Mouse (Mus musculus) heart, postnatal 25 days (tissue): ENCODE results near the gene Stx5a. TPM values are rescaled to one million over a fixed set of nuclear protein-coding genes. Genes with fewer than 3 reads are reported as not detected.

Source experiments
- DNase-seq: peaks from one replicate; pipeline ENCODE4 v3.0.0; 2022; ENCODE audit warnings: low spot score
- intact Hi-C: fragments of 180-260 bp; cut with DNase I; formaldehyde crosslinking; loops from one replicate; pipeline ENCODE4 v1.15.1; 2025
- microRNA-seq: library from miRNA; unstranded; fragments of <30 nt; microRNA quantifications from one replicate; pipeline ENCODE4 v1.2.0, GENCODE M21; 2022
- total RNA-seq, 2 experiments: library from RNA; stranded (reverse); gene quantifications; 2 replicates each; pipeline ENCODE4 v1.2.3; 2021

Gene Stx5a
- total RNA-seq, 2 experiments from 2014 or later = 27.6 to 31.0 TPM

DNA sequence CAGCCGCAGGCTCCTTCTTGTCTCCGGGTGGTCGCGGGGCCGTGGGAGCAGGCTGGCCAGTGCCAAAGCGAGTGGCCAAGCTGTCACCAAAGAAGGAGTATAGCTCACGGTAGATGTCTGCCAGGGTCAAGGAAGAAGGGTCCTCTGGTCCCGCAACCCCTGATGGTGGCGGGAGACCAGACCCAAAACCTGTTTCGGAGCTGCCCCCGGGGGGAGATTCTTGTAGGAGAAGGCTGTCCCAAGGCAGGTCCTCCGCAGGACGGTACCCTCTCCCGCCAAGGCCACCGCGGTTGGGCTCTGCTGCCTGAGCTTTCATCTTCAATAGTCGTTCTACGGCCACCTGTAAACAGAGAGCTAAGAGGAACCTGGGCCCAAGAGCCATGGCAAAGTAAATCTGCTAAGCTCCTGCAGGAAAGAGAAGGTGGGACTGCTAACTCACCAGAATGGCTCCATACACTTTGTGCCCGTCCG lies 33.8 kb downstream of the Stx5a start:
- intact Hi-C loops = no loop called here
- DNase-seq = no peak

DNA sequence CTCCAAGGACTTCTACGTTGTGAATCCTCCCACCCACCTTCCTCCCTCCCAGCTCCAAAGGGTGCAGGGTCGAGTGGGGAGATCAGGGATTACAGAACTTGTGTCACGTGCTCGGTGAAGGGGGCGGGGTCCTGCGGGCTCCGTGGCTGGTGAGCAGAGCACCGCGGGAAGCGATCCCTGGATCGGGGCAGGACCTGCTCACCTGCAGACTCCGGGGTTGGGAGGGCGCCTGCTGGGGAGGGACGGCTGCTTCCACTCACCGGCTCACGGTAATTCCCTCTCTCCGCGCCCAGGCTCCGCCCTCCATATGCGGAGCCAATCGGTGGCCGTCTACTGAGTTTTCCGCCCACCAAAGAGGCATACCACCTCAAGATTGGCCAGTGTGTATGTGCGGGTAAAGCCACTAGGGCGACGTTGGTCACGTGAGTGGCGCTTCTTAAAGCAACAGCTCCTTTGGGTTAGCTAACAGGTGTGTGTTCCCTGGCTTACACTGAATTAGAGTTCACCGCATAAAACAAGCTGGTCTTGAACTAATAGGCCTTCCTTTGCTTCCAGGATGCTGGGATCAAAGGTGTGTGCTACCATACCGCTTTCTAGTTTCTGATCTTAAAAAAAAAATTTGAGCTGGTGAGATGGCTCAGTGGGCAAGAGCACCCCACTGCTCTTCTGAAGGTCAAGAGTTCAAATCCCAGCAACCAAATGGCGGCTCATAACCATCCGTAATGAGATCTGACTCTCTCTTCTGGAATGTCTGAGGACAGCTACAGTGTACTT lies 45.0 kb downstream of the Stx5a start, which contains the start of gene Taf6l:
Gene Taf6l (minus strand): TSS at position 410 of the 774 bp plus-strand sequence.
- intact Hi-C loops = no loop called here
- DNase-seq = peak; percentile 87

DNA sequence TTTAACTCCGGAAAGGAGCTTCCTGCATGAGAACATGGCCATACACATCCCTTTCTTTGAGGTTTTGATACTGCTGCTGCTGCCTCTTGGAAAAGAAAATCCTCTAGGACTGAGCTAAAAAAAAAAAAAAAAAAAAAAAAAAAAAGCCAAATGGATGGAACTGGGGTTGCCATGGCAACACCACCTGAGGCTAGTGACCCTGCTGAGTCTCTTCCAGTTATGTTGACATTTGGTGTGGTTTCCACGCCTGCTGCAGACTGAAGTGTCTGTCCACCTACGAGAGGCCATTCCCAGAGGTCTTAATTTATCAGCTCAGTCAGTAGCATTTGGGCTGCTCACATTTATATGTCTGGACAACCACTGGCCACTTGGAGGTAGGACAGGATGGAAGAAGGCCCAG lies 47.3 kb downstream of the Stx5a start:
- intact Hi-C loops = no loop called here
- no peak for DNase-seq

DNA sequence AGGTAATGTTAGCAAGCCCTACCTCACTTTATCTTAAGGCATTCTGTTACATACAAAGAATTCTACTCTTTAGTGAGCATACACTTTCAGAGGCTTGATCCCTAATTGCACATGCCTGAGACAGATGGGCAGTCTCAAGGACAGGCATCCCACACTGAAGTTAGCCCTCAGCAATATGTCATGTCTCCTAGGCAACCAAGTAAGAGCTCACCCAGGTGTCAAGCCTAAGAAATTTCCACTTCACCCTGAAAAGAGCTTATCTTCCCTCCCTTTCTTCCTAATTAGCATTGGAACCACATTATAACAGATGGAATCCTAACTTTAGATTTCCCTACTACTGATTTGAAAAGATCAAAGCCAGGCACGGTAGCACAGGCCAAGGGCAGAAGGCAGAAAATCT lies 48.0 kb downstream of the Stx5a start:
- intact Hi-C loops = no loop called here
- no peak for DNase-seq

DNA sequence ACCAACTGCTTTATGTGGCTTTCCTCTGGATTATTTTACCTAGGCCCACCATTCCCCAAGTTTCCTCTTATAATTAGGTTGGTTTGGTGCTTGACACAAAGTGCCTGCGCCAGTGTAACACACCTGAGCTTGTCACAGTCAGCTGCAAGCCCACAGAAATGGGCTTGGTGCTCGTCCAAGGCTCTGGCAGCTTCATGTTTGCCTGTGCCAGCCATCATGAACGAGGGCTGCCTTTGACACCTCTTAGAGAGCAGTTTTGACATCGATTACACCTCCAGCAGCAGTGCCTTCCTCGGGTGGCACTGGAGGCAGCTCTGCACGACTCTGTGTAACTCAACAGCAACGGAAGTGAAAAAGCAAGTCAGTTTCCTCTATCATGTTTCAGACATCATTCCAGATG lies 49.0 kb downstream of the Stx5a start:
- intact Hi-C loops = no loop called here
- no peak for DNase-seq

DNA sequence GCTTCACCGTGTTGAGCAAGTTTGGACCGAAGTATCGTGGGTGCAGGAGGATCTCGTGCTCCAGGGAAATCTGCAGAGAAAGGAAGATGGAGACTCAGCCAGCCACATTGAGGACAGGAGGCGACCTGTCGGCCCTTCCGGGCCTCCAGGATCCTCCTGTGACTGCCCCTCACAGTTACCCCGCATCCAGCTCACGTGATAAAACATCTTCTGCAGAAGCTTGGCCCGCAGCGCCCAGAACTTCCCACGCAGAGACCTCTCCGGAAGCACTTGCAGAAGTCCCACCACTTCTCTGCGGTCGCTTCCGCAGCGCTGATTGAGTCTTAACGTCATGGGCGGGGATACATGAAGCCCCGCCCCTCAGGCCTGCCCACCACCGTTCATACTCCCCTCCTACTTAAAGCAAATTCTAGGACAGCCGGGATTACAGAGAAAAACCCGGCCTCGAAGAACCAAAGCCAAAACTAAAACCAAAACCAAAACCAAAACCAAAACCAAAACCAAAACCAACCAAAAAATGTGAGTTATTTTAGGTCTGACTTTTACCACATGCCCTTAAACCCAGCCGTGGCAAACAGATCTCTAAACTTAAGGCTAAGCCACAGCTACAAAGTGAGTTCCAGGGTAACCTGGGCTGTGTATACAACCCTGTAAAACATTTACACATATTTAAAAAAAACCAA lies 57.2 kb downstream of the Stx5a start, which contains the start of gene Polr2g:
Gene Polr2g (minus strand): TSS at position 314 of the 683 bp plus-strand sequence.
- DNase-seq = peak; percentile 87
- intact Hi-C loops = loop anchor here (2.0 kb wide), 1 partner anchor 20 kb away; the partner anchor contains the start of gene Ttc9c

DNA sequence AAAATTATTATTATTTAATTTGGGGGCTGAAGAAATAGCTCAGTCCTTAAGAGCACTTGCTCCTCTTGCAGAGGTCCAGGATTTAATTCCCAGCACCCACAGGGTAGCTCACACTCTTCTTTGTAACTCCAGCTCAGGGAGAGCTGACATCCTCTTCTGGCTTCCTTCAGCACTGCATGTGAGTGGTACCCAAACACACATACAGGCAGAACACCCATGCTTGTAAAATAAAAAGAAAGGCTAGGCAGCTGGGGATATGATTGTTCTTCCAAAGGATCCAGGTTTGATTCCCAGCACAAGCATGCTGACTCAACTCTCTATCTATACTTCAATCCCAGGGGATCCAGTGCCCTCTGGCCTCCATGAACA lies 57.7 kb downstream of the Stx5a start:
- intact Hi-C loops = loop anchor here (2.0 kb wide), 1 partner anchor 20 kb away; the partner anchor contains the start of gene Ttc9c

DNA sequence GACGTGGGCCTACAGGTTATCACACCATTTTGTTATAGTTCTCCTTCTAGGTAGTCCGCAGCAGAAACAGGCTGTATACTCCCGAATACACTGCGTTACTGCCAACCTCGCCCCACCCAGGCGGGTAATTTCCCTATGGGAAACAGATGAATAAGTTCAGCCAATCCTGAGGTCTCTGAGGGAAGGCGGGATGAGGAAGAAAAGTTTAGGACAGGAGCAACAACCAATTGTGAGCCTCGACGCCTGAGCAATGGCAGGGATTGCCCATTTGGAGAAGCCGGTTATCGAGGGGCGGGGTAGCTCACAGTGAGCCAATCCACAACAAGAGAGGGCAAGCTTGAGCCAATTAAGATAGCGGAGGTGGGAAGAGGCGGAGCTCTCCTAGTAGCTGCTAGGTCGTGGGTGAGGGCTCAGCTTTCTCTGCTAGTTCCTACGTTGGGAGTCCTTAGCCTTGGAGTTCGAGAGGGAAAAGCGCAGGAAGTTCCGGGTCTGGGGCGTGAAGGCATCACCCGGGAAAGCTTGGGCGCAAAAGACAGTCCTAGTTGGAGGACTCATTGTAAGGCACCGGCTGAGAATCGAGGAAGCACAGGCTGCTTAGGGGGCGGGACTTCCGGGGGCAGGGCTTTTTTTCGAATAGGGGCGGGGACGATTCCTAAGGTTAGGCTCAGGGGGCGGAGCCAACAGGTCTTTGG lies 61.1 kb downstream of the Stx5a start, which contains the start of gene Zbtb3:
Gene Zbtb3 (plus strand): TSS at position 426 of the 692 bp plus-strand sequence.
- intact Hi-C loops = no loop called here
- peak; percentile 95 for DNase-seq

More for the DNA sequence above, 57.7 kb downstream of the Stx5a start:
- no peak for DNase-seq

DNA sequence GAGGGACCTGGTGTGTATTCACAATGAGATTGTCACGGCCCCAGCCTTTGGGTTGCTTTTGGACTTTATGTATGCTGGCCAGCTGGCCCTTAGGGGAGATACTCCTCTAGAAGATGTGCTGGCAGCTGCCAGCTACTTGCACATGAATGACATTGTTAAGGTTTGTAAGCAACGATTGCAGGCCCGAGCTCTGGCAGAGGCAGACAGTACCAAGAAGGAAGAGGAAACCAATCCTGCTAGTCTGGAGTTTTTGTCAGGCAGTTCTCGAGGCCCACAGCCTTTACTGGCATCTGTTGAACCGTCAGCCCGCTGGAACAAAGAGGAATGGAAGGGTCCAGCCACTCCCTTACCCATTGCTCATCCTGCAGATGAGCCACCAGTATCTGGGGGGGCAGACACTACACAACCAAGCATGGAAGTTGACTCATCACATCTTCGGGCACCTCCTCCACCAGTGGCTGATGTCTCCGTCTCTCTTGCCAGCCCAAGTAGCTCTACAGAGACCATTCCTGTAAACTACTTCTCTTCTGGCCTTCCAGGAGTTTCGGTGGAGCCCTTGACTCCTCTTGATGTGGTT lies 62.1 kb downstream of the Stx5a start:
- DNase-seq = no peak
- intact Hi-C loops = no loop called here

DNA sequence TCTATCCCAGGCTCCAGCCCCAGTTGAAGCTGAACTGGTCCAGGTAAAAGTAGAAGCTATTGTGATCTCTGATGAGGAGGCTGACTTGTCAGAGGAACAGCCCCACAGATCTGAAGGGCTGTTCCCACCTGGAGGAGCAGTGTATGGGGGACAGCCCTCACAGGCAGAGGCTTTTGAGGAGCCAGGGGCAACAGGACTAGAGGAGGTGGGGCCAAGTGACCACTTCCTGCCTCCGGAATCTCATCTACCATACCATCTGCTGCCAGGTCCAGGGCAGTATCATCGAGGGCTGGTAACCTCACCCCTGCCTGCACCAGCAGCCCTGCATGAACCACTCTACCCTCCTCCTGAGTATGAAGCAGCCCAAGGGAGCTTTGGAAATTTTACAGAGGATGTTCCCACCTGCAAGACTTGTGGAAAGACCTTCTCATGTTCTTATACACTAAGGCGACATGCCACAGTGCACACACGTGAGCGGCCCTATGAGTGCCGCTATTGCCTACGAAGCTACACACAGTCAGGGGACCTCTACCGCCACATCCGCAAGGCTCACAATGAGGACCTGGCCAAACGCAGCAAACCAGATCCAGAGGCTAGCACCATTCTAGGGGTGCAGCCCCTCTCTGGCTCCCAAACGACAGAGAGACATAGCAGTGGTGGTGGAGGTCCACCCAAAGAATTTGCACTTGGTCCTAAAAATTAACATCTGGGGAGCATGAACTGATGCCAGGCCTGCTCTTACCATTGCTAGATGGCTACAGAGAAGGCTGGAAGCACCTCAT lies 62.9 kb downstream of the Stx5a start:
- intact Hi-C loops = no loop called here
- DNase-seq = no peak

Small RNAs within 50 kb of the gene (microRNA-seq; reads per million reads assigned to microRNA genes)
- gene Mir6992 = not detected

Other genes starting within 250 kb of the Stx5a start
- gene Slc22a8, start 150.2 kb upstream of the Stx5a start, total RNA-seq = not detected
- gene Slc22a6, start 123.4 kb upstream of the Stx5a start, total RNA-seq = not detected
- not detected for gene Chrm1, start 77.6 kb upstream of the Stx5a start, total RNA-seq
- gene Slc3a2, start 18.0 kb upstream of the Stx5a start, total RNA-seq = 10 to 100 TPM; 36.1 to 38.0 TPM
- gene Wdr74, start 5.6 kb upstream of the Stx5a start, total RNA-seq = 10 to 100 TPM; 17.9 to 18.9 TPM
- not detected for gene 1700092M07Rik, start 695 bp upstream of the Stx5a start, total RNA-seq
- gene Nxf1, start 15.7 kb downstream of the Stx5a start, total RNA-seq = 10 to 100 TPM; 37.5 to 48.1 TPM
- gene Tmem223, start 29.6 kb downstream of the Stx5a start, total RNA-seq = 100 to 1,000 TPM; 108 to 110 TPM
- 10 to 100 TPM; 14.8 to 16.4 TPM for gene Tmem179b, start 33.1 kb downstream of the Stx5a start, total RNA-seq
- gene Taf6l, start 45.0 kb downstream of the Stx5a start, total RNA-seq = 1 to 10 TPM; 7.4 to 7.6 TPM
- 10 to 100 TPM; 53.4 to 62.4 TPM for gene Polr2g, start 57.2 kb downstream of the Stx5a start, total RNA-seq
- gene Zbtb3, start 61.1 kb downstream of the Stx5a start, total RNA-seq = 1 to 10 TPM; 1.9 to 2.1 TPM
- 10 to 100 TPM; 12.5 to 15.8 TPM for gene Ttc9c, start 77.9 kb downstream of the Stx5a start, total RNA-seq
- 10 to 100 TPM; 42.5 to 49.4 TPM for gene Hnrnpul2, start 78.6 kb downstream of the Stx5a start, total RNA-seq
- gene AC129217.1, start 88.4 kb downstream of the Stx5a start, total RNA-seq = not detected
- gene Bscl2, start 96.1 kb downstream of the Stx5a start, total RNA-seq = 10 to 100 TPM; 23.9 to 24.0 TPM
- not detected for gene Gng3, start 97.8 kb downstream of the Stx5a start, total RNA-seq
- 1 to 10 TPM; 3.3 to 4.9 TPM for gene Lrrn4cl, start 109.4 kb downstream of the Stx5a start, total RNA-seq
- gene Ubxn1, start 130.1 kb downstream of the Stx5a start, total RNA-seq = 100 to 1,000 TPM; 113 to 124 TPM
- gene Uqcc3, start 139.5 kb downstream of the Stx5a start, total RNA-seq = 10 to 100 TPM; 59.3 to 60.1 TPM
- gene Lbhd1, start 142.3 kb downstream of the Stx5a start, total RNA-seq = 1 to 10 TPM; 1.4 to 5.9 TPM
- not detected for gene Gm49403, start 142.5 kb downstream of the Stx5a start, total RNA-seq
- 10 to 100 TPM; 17.6 to 19.8 TPM for gene 1810009A15Rik, start 147.4 kb downstream of the Stx5a start, total RNA-seq
- gene Gm49416, start 147.5 kb downstream of the Stx5a start, total RNA-seq = 1 to 10 TPM in 1 of 2 experiments, under 1 TPM in 1; 0.68 to 2.0 TPM
- 10 to 100 TPM; 11.2 to 11.8 TPM for gene Ints5, start 151.6 kb downstream of the Stx5a start, total RNA-seq
- gene Ganab, start 156.7 kb downstream of the Stx5a start, total RNA-seq = 10 to 100 TPM; 55.6 to 58.7 TPM
- gene B3gat3, start 179.0 kb downstream of the Stx5a start, total RNA-seq = 10 to 100 TPM; 35.9 to 36.7 TPM
- gene Rom1, start 187.9 kb downstream of the Stx5a start, total RNA-seq = 10 to 100 TPM; 22.0 to 23.6 TPM
- gene Eml3, start 188.1 kb downstream of the Stx5a start, total RNA-seq = 1 to 10 TPM; 8.9 to 9.1 TPM
- gene Mta2, start 200.5 kb downstream of the Stx5a start, total RNA-seq = 10 to 100 TPM; 29.5 to 32.3 TPM
- gene Tut1, start 212.4 kb downstream of the Stx5a start, total RNA-seq = 1 to 10 TPM; 7.2 to 8.8 TPM
- gene Eef1g, start 225.6 kb downstream of the Stx5a start, total RNA-seq = 100 to 1,000 TPM; 241 to 256 TPM
- gene Ahnak, start 247.9 kb downstream of the Stx5a start, total RNA-seq = 100 to 1,000 TPM; 283 to 326 TPM